Mouse (Mus musculus): ENCODE results near the gene Azi2.

Azi2 gene

GRCm38 (mm10) chr9:118045011-118045533 is 4.8 kb downstream of the Azi2 start:
- H3K27me3 ChIP-seq (ENCODE audit: control insufficient read depth, insufficient read depth, low read length, poor library complexity, severe bottlenecking) = no peaks in the 10 kb centered on the region
- DNase-seq (ENCODE audit: low read depth, low spot score) = no peak
- peaks cover 4% of the 10 kb centered on the region for H3K36me3 ChIP-seq (ENCODE audit: control insufficient read depth, insufficient read depth, low read length, poor library complexity, severe bottlenecking)

- DNase-seq (ENCODE audit: low read depth, low spot score) = peak; percentile 58
- peaks cover 12% of the 10 kb centered on the region for H3K36me3 ChIP-seq (ENCODE audit: control insufficient read depth, insufficient read depth, low read length, poor library complexity, severe bottlenecking)
- H3K27me3 ChIP-seq (ENCODE audit: control insufficient read depth, insufficient read depth, low read length, poor library complexity, severe bottlenecking) = no peaks in the 10 kb centered on the region
These were observed 13.0 kb downstream of the Azi2 start for GRCm38 (mm10) chr9:118053286-118053685.

GRCm38 (mm10) chr9:118059101-118059500 is 18.8 kb downstream of the Azi2 start:
- peaks cover 8% of the 10 kb centered on the region; the same call in 1 of the 2 replicates for H3K36me3 ChIP-seq (ENCODE audit: control insufficient read depth, insufficient read depth, low read length, poor library complexity, severe bottlenecking)
- DNase-seq (ENCODE audit: low read depth, low spot score) = no peak
- no peaks in the 10 kb centered on the region for H3K27me3 ChIP-seq (ENCODE audit: control insufficient read depth, insufficient read depth, low read length, poor library complexity, severe bottlenecking)

- DNase-seq (ENCODE audit: low read depth, low spot score) = no peak
- Histone ChIP-seq H3K27me3 (ENCODE audit: control insufficient read depth, insufficient read depth, low read length, poor library complexity, severe bottlenecking) (no peaks in the 10 kb centered on the region), H3K36me3 (ENCODE audit: control insufficient read depth, insufficient read depth, low read length, poor library complexity, severe bottlenecking) (no peaks in the 10 kb centered on the region; the same call in none of the 2 replicates)
These were observed 30.1 kb downstream of the Azi2 start for GRCm38 (mm10) chr9:118070442-118070841.

- DNase-seq (ENCODE audit: low read depth, low spot score) = no peak
- H3K36me3 ChIP-seq (ENCODE audit: control insufficient read depth, insufficient read depth, low read length, poor library complexity, severe bottlenecking) = no peaks in the 10 kb centered on the region; the same call in 1 of the 2 replicates
- no peaks in the 10 kb centered on the region for H3K27me3 ChIP-seq (ENCODE audit: control insufficient read depth, insufficient read depth, low read length, poor library complexity, severe bottlenecking)
These were observed 31.0 kb downstream of the Azi2 start for GRCm38 (mm10) chr9:118071337-118071736.

GRCm38 (mm10) chr9:118072101-118072500 is 31.8 kb downstream of the Azi2 start:
- no peak for DNase-seq (ENCODE audit: low read depth, low spot score)
- H3K27me3 ChIP-seq (ENCODE audit: control insufficient read depth, insufficient read depth, low read length, poor library complexity, severe bottlenecking) = no peaks in the 10 kb centered on the region
- no peaks in the 10 kb centered on the region; the same call in 1 of the 2 replicates for H3K36me3 ChIP-seq (ENCODE audit: control insufficient read depth, insufficient read depth, low read length, poor library complexity, severe bottlenecking)

GRCm38 (mm10) chr9:118073358-118073757 is 33.1 kb downstream of the Azi2 start:
- Histone ChIP-seq H3K27me3 (ENCODE audit: control insufficient read depth, insufficient read depth, low read length, poor library complexity, severe bottlenecking) (no peaks in the 10 kb centered on the region), H3K36me3 (ENCODE audit: control insufficient read depth, insufficient read depth, low read length, poor library complexity, severe bottlenecking) (no peaks in the 10 kb centered on the region; the same call in 1 of the 2 replicates)
- no peak for DNase-seq (ENCODE audit: low read depth, low spot score)

GRCm38 (mm10) chr9:118082575-118083431 is 42.5 kb downstream of the Azi2 start:
- H3K27me3 ChIP-seq (ENCODE audit: control insufficient read depth, insufficient read depth, low read length, poor library complexity, severe bottlenecking) = no peaks in the 10 kb centered on the region
- peak; percentile 8 for DNase-seq (ENCODE audit: low read depth, low spot score)

GRCm38 (mm10) chr9:118083834-118084233 is 43.5 kb downstream of the Azi2 start:
- Histone ChIP-seq H3K27me3 (ENCODE audit: control insufficient read depth, insufficient read depth, low read length, poor library complexity, severe bottlenecking) (no peaks in the 10 kb centered on the region), H3K36me3 (ENCODE audit: control insufficient read depth, insufficient read depth, low read length, poor library complexity, severe bottlenecking) (no peaks in the 10 kb centered on the region)
- DNase-seq (ENCODE audit: low read depth, low spot score) = no peak

More at GRCm38 (mm10) chr9:118082575-118083431, 42.5 kb downstream of the Azi2 start:
- no peaks in the 10 kb centered on the region for H3K36me3 ChIP-seq (ENCODE audit: control insufficient read depth, insufficient read depth, low read length, poor library complexity, severe bottlenecking)

- DNase-seq (ENCODE audit: low read depth, low spot score) = peak; percentile 44
These were observed 59.1 kb downstream of the Azi2 start for GRCm38 (mm10) chr9:118099395-118099794.

GRCm38 (mm10) chr9:118100484-118100883 is 60.2 kb downstream of the Azi2 start:
- Histone ChIP-seq H3K27me3 (ENCODE audit: control insufficient read depth, insufficient read depth, low read length, poor library complexity, severe bottlenecking) (no peaks in the 10 kb centered on the region), H3K36me3 (ENCODE audit: control insufficient read depth, insufficient read depth, low read length, poor library complexity, severe bottlenecking) (no peaks in the 10 kb centered on the region)
- no peak for DNase-seq (ENCODE audit: low read depth, low spot score)

More at GRCm38 (mm10) chr9:118099395-118099794, 59.1 kb downstream of the Azi2 start:
- Histone ChIP-seq H3K27me3 (ENCODE audit: control insufficient read depth, insufficient read depth, low read length, poor library complexity, severe bottlenecking) (no peaks in the 10 kb centered on the region), H3K36me3 (ENCODE audit: control insufficient read depth, insufficient read depth, low read length, poor library complexity, severe bottlenecking) (no peaks in the 10 kb centered on the region)

- H3K27me3 ChIP-seq (ENCODE audit: control insufficient read depth, insufficient read depth, low read length, poor library complexity, severe bottlenecking) = no peaks in the 10 kb centered on the region
- no peaks in the 10 kb centered on the region for H3K36me3 ChIP-seq (ENCODE audit: control insufficient read depth, insufficient read depth, low read length, poor library complexity, severe bottlenecking)
- peak; percentile 15 for DNase-seq (ENCODE audit: low read depth, low spot score)
These were observed 61.5 kb downstream of the Azi2 start for GRCm38 (mm10) chr9:118101802-118102201.

- Histone ChIP-seq H3K36me3 (ENCODE audit: control insufficient read depth, insufficient read depth, low read length, poor library complexity, severe bottlenecking) (no peaks in the 10 kb centered on the region; the same call in 1 of the 2 replicates), H3K27me3 (ENCODE audit: control insufficient read depth, insufficient read depth, low read length, poor library complexity, severe bottlenecking) (no peaks in the 10 kb centered on the region)
- DNase-seq (ENCODE audit: low read depth, low spot score) = no peak
These were observed 68.3 kb downstream of the Azi2 start for GRCm38 (mm10) chr9:118108527-118109011.

GRCm38 (mm10) chr9:118109697-118110359 is 69.5 kb downstream of the Azi2 start:
- H3K27me3 ChIP-seq (ENCODE audit: control insufficient read depth, insufficient read depth, low read length, poor library complexity, severe bottlenecking) = no peaks in the 10 kb centered on the region
- no peaks in the 10 kb centered on the region; the same call in 1 of the 2 replicates for H3K36me3 ChIP-seq (ENCODE audit: control insufficient read depth, insufficient read depth, low read length, poor library complexity, severe bottlenecking)
- DNase-seq (ENCODE audit: low read depth, low spot score) = peak; percentile 55

- DNase-seq (ENCODE audit: low read depth, low spot score) = no peak
- H3K27me3 ChIP-seq (ENCODE audit: control insufficient read depth, insufficient read depth, low read length, poor library complexity, severe bottlenecking) = no peaks in the 10 kb centered on the region
- no peaks in the 10 kb centered on the region; the same call in 1 of the 2 replicates for H3K36me3 ChIP-seq (ENCODE audit: control insufficient read depth, insufficient read depth, low read length, poor library complexity, severe bottlenecking)
These were observed 70.0 kb downstream of the Azi2 start for GRCm38 (mm10) chr9:118110360-118110710.
